8 mouse cellular contexts compared by ENCODE assay signal in genomic region chr6:118922328-118923211, GRCm38 (mm10).
DNase-seq lines count a peak whose midpoint lies in the region; ATAC-seq and TF ChIP-seq lines count a peak whose summit lies in the region.

No protein-coding gene starts in this region.

- H3K4me1 ChIP-seq in E14TG2a.4 (replicated peaks; ENCODE audit: low read depth, low read length), result no peaks in the 10 kb centered on the region
- H3K4me1 ChIP-seq in forebrain, embryonic 10.5 days, result peaks cover 25% of the 10 kb centered on the region
- no peaks in the 10 kb centered on the region for H3K4me1 ChIP-seq in liver, postnatal 0 days (ENCODE audit: insufficient read depth)
- peaks cover 45% of the 10 kb centered on the region for H3K4me1 ChIP-seq in olfactory bulb, adult 2 months (ENCODE audit: control insufficient read depth, insufficient read depth, low read length)

- H3K9me3 ChIP-seq in E14TG2a.4 (ENCODE audit: low read length), result no peaks in the 10 kb centered on the region
- no peaks in the 10 kb centered on the region for H3K9me3 ChIP-seq in forebrain, embryonic 10.5 days
- no peaks in the 10 kb centered on the region for H3K9me3 ChIP-seq in liver, postnatal 0 days (ENCODE audit: low read length)

- H3K36me3 ChIP-seq in E14TG2a.4 (ENCODE audit: insufficient read depth, low read length), result no peaks in the 10 kb centered on the region
- no peaks in the 10 kb centered on the region for H3K36me3 ChIP-seq in forebrain, embryonic 10.5 days (replicated peaks)
- H3K36me3 ChIP-seq in liver, postnatal 0 days (replicated peaks; ENCODE audit: insufficient read depth, low read length), result no peaks in the 10 kb centered on the region

- 38% methylated on average over 13 of the region's 13 CpGs for WGBS in forebrain, embryonic 10.5 days
- 22% methylated on average over 13 of the region's 13 CpGs for WGBS in liver, postnatal 0 days (ENCODE audit: insufficient replicate concordance)
- 22% methylated on average over 13 of the region's 13 CpGs for WGBS in olfactory bulb, adult 2 months

- TF ChIP-seq CTCF in E14TG2a.4 (conservative IDR thresholded peaks at IDR 0.05; ENCODE audit: low read length), result peak; percentile 96
- peak; percentile 94 for TF ChIP-seq CTCF in liver, postnatal 0 days (IDR thresholded peaks at IDR 0.05; ENCODE audit: low read depth)
- peak; percentile 86 for TF ChIP-seq CTCF in olfactory bulb, adult 2 months (IDR thresholded peaks at IDR 0.05; ENCODE audit: insufficient read depth, low read depth, low read length)

- H3K27me3 ChIP-seq in E14TG2a.4 (ENCODE audit: insufficient read depth, low read length), result peaks cover 14% of the 10 kb centered on the region; the same call in 1 of the 2 replicates
- H3K27me3 ChIP-seq in forebrain, embryonic 10.5 days (ENCODE audit: poor library complexity, severe bottlenecking), result no peaks in the 10 kb centered on the region
- no peaks in the 10 kb centered on the region for H3K27me3 ChIP-seq in liver, postnatal 0 days (ENCODE audit: insufficient read depth, low read length)

- no peak for TF ChIP-seq POLR2A in olfactory bulb, adult 2 months (IDR thresholded peaks at IDR 0.05; ENCODE audit: insufficient read depth, low read depth, low read length)

- ATAC-seq in liver, postnatal 0 days, result peak; percentile 53; the same call in 1 of the 2 replicates

- TF ChIP-seq EP300 in liver, postnatal 0 days (IDR thresholded peaks at IDR 0.05; ENCODE audit: low read depth), result no peak

- no peak overlapping the region for H3K4me2 ChIP-seq in liver, postnatal 0 days (ENCODE audit: low read depth, low read length)

- H3K4me3 ChIP-seq in E14TG2a.4 (replicated peaks; ENCODE audit: low read length), result no peak overlapping the region
- H3K4me3 ChIP-seq in forebrain, embryonic 10.5 days, result no peak overlapping the region
- H3K4me3 ChIP-seq in liver, postnatal 0 days (ENCODE audit: low read depth, low read length), result no peak overlapping the region
- no peak overlapping the region for H3K4me3 ChIP-seq in olfactory bulb, adult 2 months (ENCODE audit: insufficient read depth, low read depth, low read length)

- DNase-seq in c-Kit-negative CD71-positive TER-119-positive erythroid progenitor cells, embryonic 14.5 days (ENCODE audit: low read depth, low spot score), result peak; percentile 56
- peak; percentile 72 for DNase-seq in forebrain, embryonic 10.5 days (ENCODE audit: extremely low spot score, low spot score)
- DNase-seq in heart, postnatal 25 days (ENCODE audit: low spot score), result peak; percentile 24
- DNase-seq in kidney, postnatal 4 days, result peak; percentile 87 to 88
- DNase-seq in liver, postnatal 0 days, result peak; percentile 83
- peak; percentile 53 to 56 for DNase-seq in thymus, adult 18-20 months

- no peak overlapping the region for H3K27ac ChIP-seq in forebrain, embryonic 10.5 days
- H3K27ac ChIP-seq in liver, postnatal 0 days (ENCODE audit: low read depth), result no peak overlapping the region
- H3K27ac ChIP-seq in olfactory bulb, adult 2 months (ENCODE audit: insufficient read depth, low read depth, low read length), result no peak overlapping the region

- H3K9ac ChIP-seq in liver, postnatal 0 days (replicated peaks), result no peak overlapping the region

- intact Hi-C loops in heart, postnatal 25 days (cut with DNase I), result loop anchor here (2.0 to 10.0 kb wide), 3 partner anchors 182 to 522 kb away; no protein-coding TSS in a partner anchor

Comparison
In these comparisons a context has a peak if more than half of its experiments do, and no peak if none do; other contexts are left out.
1. DNase-seq: peak in every context shown above with its lines; median percentile 88 in kidney, postnatal 4 days; 83 in liver, postnatal 0 days; 72 in forebrain, embryonic 10.5 days; 56 in c-Kit-negative CD71-positive TER-119-positive erythroid progenitor cells, embryonic 14.5 days; 54 in thymus, adult 18-20 months; 24 in heart, postnatal 25 days.